Mouse (Mus musculus): Measurements from ENCODE around the gene Hoxc12. TPM values are rescaled to one million over a fixed set of nuclear protein-coding genes. Genes with fewer than 3 reads are reported as not detected.
A peak's percentile ranks its signal among the peaks of the same experiment; 100 is the strongest.

Gene Hoxc12
- polyA plus RNA-seq, 1 experiment: 4.9 TPM

- peak; percentile 30 for TF ChIP-seq USF1 (IDR thresholded peaks at IDR 0.05; ENCODE audit: low read depth)
- TF ChIP-seq MYOD1 (IDR thresholded peaks at IDR 0.05; ENCODE audit: control insufficient read depth, insufficient read length, low read depth): no peak
- TF ChIP-seq CTCF (IDR thresholded peaks at IDR 0.05; ENCODE audit: control insufficient read depth, insufficient read depth, insufficient read length): no peak
- no peak for TF ChIP-seq FOSL1 (IDR thresholded peaks at IDR 0.05; ENCODE audit: insufficient read depth, low read length, poor library complexity, severe bottlenecking)
- Histone ChIP-seq H3K79me2 (ENCODE audit: control insufficient read depth, insufficient read depth) (peaks cover 100% of the 10 kb centered on the region), H3K4me3 (ENCODE audit: insufficient read depth, poor library complexity, severe bottlenecking) (peak overlapping the region; percentile 25), H3K79me3 (ENCODE audit: low read depth) (peaks cover 83% of the 10 kb centered on the region), H3ac (ENCODE audit: control insufficient read depth, insufficient read length, low read depth) (peak overlapping the region; percentile 87), H3K36me3 (ENCODE audit: control insufficient read depth, insufficient read depth) (peaks cover 7% of the 10 kb centered on the region), H3K27me3 (ENCODE audit: control insufficient read depth, insufficient read depth, insufficient read length) (no peaks in the 10 kb centered on the region)
Observed at GRCm38 (mm10) chr15:102959663-102960191, 23.2 kb downstream of the Hoxc12 start.

DNA sequence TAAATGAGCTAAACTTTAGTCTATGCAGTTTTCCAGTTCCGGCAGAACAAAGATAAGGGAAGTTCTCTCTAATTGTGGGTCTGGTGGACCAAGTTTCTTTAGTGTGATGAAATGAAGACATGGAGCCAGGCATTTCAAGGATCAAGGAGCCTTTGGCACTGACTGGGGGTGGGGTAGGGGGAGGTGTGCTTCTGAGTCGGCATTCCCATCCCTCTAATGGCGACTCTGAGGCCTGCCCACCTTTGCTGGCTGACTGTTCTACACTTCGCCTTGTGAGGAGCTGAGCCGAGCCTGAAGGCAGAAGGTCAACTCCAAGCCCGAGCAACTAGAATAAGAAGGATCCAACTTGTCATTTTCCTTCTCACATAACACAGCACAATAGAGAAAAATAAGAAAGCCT, 25.2 kb downstream of the Hoxc12 start:
- Histone ChIP-seq H3ac (ENCODE audit: control insufficient read depth, insufficient read length, low read depth) (peak overlapping the region; percentile 66), H3K27me3 (ENCODE audit: control insufficient read depth, insufficient read depth, insufficient read length) (no peaks in the 10 kb centered on the region), H3K79me2 (ENCODE audit: control insufficient read depth, insufficient read depth) (peaks cover 99% of the 10 kb centered on the region), H3K4me3 (ENCODE audit: insufficient read depth, poor library complexity, severe bottlenecking) (peak overlapping the region; percentile 15), H3K36me3 (ENCODE audit: control insufficient read depth, insufficient read depth) (peaks cover 7% of the 10 kb centered on the region), H3K79me3 (ENCODE audit: low read depth) (peaks cover 72% of the 10 kb centered on the region)
- TF ChIP-seq MAX (IDR thresholded peaks at IDR 0.05) (peak; percentile 36), USF1 (IDR thresholded peaks at IDR 0.05; ENCODE audit: low read depth) (no peak), CEBPB (IDR thresholded peaks at IDR 0.05; ENCODE audit: low read depth) (no peak)

DNA sequence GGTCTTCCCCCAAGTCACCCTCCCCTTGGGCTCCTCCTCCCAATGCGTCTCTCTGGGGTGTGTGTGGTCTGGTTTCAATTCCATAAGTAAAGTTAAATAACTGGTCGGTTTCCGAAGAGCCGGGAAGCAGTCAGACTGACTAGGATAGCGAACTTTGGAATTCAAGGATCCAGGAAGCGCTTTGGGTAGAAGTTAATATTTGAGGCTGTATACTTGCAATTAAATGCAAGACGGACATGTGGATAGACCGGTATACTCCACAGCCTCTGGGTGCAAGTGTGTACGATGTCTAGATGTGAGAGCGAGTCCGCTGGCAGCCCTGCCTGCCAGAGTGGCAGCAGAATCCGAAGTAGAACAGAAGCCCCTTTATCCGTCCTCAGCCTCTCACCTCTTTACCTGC, 25.9 kb downstream of the Hoxc12 start:
- Histone ChIP-seq H3K27me3 (ENCODE audit: control insufficient read depth, insufficient read depth, insufficient read length) (no peaks in the 10 kb centered on the region), H3K79me2 (ENCODE audit: control insufficient read depth, insufficient read depth) (peaks cover 99% of the 10 kb centered on the region), H3ac (ENCODE audit: control insufficient read depth, insufficient read length, low read depth) (peak overlapping the region; percentile 66), H3K36me3 (ENCODE audit: control insufficient read depth, insufficient read depth) (peaks cover 2% of the 10 kb centered on the region), H3K79me3 (ENCODE audit: low read depth) (peaks cover 72% of the 10 kb centered on the region), H3K4me3 (ENCODE audit: insufficient read depth, poor library complexity, severe bottlenecking) (peak overlapping the region; percentile 71)
- TF ChIP-seq CTCF (IDR thresholded peaks at IDR 0.05; ENCODE audit: control insufficient read depth, insufficient read depth, insufficient read length) (no peak), MYOG (IDR thresholded peaks at IDR 0.05; ENCODE audit: control insufficient read depth, extremely low read depth, insufficient read length) (no peak), MYOD1 (IDR thresholded peaks at IDR 0.05; ENCODE audit: control insufficient read depth, insufficient read length, low read depth) (no peak), CEBPB (IDR thresholded peaks at IDR 0.05; ENCODE audit: low read depth) (no peak), MAX (IDR thresholded peaks at IDR 0.05) (no peak), FOSL1 (IDR thresholded peaks at IDR 0.05; ENCODE audit: insufficient read depth, low read length, poor library complexity, severe bottlenecking) (no peak), USF1 (IDR thresholded peaks at IDR 0.05; ENCODE audit: low read depth) (no peak)

DNA sequence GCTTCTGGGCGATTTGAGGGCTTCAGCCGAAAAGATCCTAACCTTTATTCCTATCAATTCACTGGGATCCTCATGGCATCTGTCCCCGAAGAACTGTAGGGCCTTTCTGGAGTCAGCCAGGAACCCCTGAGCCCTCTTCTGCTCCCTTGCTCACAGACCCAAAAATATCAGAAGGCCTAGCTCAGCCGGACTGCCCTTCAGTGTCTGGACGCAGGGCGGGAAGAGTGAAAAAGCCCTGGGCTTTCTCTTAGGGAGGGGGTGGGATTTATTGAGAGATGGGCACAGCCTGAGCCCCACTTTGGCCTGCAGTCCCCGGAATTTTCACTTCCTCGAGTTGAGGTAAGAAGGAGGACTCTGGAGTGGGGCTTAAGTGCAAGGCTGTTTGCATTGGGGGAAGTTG, 26.7 kb downstream of the Hoxc12 start:
- H3K36me3 ChIP-seq (ENCODE audit: control insufficient read depth, insufficient read depth): no peaks in the 10 kb centered on the region
- H3K79me2 ChIP-seq (ENCODE audit: control insufficient read depth, insufficient read depth): peaks cover 99% of the 10 kb centered on the region
- H3ac ChIP-seq (ENCODE audit: control insufficient read depth, insufficient read length, low read depth): peak overlapping the region; percentile 70
- TF ChIP-seq CEBPB (IDR thresholded peaks at IDR 0.05; ENCODE audit: low read depth): no peak
- no peak for TF ChIP-seq MYOD1 (IDR thresholded peaks at IDR 0.05; ENCODE audit: control insufficient read depth, insufficient read length, low read depth)
- TF ChIP-seq USF1 (IDR thresholded peaks at IDR 0.05; ENCODE audit: low read depth): no peak
- no peak for TF ChIP-seq CTCF (IDR thresholded peaks at IDR 0.05; ENCODE audit: control insufficient read depth, insufficient read depth, insufficient read length)
- TF ChIP-seq MAX (IDR thresholded peaks at IDR 0.05): no peak
- no peak for TF ChIP-seq MYOG (IDR thresholded peaks at IDR 0.05; ENCODE audit: control insufficient read depth, extremely low read depth, insufficient read length)
- TF ChIP-seq FOSL1 (IDR thresholded peaks at IDR 0.05; ENCODE audit: insufficient read depth, low read length, poor library complexity, severe bottlenecking): no peak
- no peaks in the 10 kb centered on the region for H3K27me3 ChIP-seq (ENCODE audit: control insufficient read depth, insufficient read depth, insufficient read length)
- peaks cover 71% of the 10 kb centered on the region for H3K79me3 ChIP-seq (ENCODE audit: low read depth)
- peak overlapping the region; percentile 71 for H3K4me3 ChIP-seq (ENCODE audit: insufficient read depth, poor library complexity, severe bottlenecking)

DNA sequence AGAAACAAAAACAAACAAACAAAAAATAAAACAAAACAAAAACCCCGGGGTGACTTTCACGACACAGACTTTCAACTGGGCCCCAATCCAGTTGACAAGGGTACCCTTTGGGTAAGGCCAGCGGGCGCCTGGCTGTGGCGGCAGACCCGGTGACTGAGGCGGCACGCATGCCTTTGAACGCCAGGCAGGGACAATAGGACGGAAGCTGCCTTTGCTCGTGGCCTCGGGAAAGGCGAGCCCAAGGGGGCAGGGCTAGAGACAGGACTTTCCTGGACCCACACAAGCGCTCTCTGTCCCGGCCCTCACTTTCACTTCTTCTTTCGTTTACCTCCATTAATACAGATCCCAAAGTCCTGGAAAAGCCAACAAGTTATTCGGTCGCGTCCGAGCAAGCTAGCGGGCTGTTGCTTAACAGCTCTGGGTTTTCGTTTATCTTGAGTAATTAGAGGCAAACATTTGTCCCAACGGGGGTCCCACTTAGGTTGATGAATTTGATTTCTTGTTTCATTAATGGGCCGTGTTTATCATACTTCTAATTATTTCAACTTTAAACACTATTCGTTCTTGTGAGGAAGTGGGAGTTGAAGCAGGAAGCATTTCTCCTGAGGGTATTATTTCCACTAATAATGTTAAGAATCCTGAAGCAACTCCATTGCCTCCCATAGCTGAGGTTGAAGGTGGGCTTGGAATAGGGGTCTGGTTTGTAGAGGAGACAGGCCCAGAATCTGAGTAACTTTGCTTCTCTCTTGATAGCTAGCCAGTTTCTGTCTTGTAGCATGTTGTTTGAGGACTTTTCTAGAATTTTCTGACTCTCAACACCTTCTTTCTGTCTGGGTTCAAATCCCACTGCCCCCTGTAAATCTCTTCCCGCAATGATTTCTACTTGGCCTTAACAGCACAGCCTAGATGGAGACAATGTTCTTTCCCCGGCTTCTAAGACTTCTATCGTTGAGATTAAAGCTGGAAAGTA, 27.4 kb downstream of the Hoxc12 start:
- Histone ChIP-seq H3K27me3 (ENCODE audit: control insufficient read depth, insufficient read depth, insufficient read length) (no peaks in the 10 kb centered on the region), H3K79me3 (ENCODE audit: low read depth) (peaks cover 72% of the 10 kb centered on the region), H3K79me2 (ENCODE audit: control insufficient read depth, insufficient read depth) (peaks cover 99% of the 10 kb centered on the region), H3K4me3 (ENCODE audit: insufficient read depth, poor library complexity, severe bottlenecking) (peak overlapping the region; percentile 71), H3K36me3 (ENCODE audit: control insufficient read depth, insufficient read depth) (no peaks in the 10 kb centered on the region), H3ac (ENCODE audit: control insufficient read depth, insufficient read length, low read depth) (peak overlapping the region; percentile 67)
- no peak for TF ChIP-seq CTCF (IDR thresholded peaks at IDR 0.05; ENCODE audit: control insufficient read depth, insufficient read depth, insufficient read length)
- peak; percentile 93 for TF ChIP-seq MAX (IDR thresholded peaks at IDR 0.05)
- TF ChIP-seq MYOG (IDR thresholded peaks at IDR 0.05; ENCODE audit: control insufficient read depth, extremely low read depth, insufficient read length): no peak
- no peak for TF ChIP-seq USF1 (IDR thresholded peaks at IDR 0.05; ENCODE audit: low read depth)
